Mouse (Mus musculus): ENCODE results near the gene Pogk. TPM values are rescaled to one million over a fixed set of nuclear protein-coding genes. Genes with fewer than 3 reads are reported as not detected.

Gene Pogk
- polyA plus RNA-seq (2017; shearing (Covaris generic)) = 1 to 10 TPM; 3.4 to 5.2 TPM

GRCm38 (mm10) chr1:166409701-166410220, at the start of gene Pogk:
Gene Pogk, minus strand, starts transcription at chr1:166409863.

GRCm38 (mm10) chr1:166379013-166379629, 30.5 kb downstream of the Pogk start, which contains the start of gene Tada1:
Gene Tada1, plus strand, starts transcription at chr1:166379097.

Other genes starting within 250 kb of the Pogk start
- gene Mael, start 171.1 kb downstream of the Pogk start, polyA plus RNA-seq (2017; shearing (Covaris generic)) = not detected
- under 1 TPM in 1 of 2 experiments, not detected in 1; 0.26 TPM for gene Ildr2, start 155.7 kb downstream of the Pogk start, polyA plus RNA-seq (2017; shearing (Covaris generic))
- gene Tada1, start 30.8 kb downstream of the Pogk start, polyA plus RNA-seq (2017; shearing (Covaris generic)) = 10 to 100 TPM; 52.7 to 60.4 TPM
- not detected for gene Gm4846, start 87.7 kb upstream of the Pogk start, polyA plus RNA-seq (2017; shearing (Covaris generic))
- under 1 TPM in 1 of 2 experiments, not detected in 1; 0.06 TPM for gene Gm4847, start 237.8 kb upstream of the Pogk start, polyA plus RNA-seq (2017; shearing (Covaris generic))

All from activated CD4-positive, CD25-positive, alpha-beta regulatory T cell (primary cell).